Mouse (Mus musculus): ENCODE measurements around the gene Nxn.

GRCm38 (mm10) chr11:76256129-76256528, 142.8 kb downstream of the Nxn start:
- TF ChIP-seq CTCF (IDR thresholded peaks at IDR 0.05; ENCODE audit: extremely low read depth, insufficient read length, insufficient replicate concordance, low read depth, low read length) (no peak), POLR2A (IDR thresholded peaks at IDR 0.05; ENCODE audit: low read depth, low read length) (no peak)
